Comparison of ENCODE assay signal across 12 mouse cellular contexts in genomic region chr12:104186041-104186581, GRCm38 (mm10). TPM values are rescaled to one million over a fixed set of nuclear protein-coding genes. Genes with fewer than 3 reads are reported as not detected.
DNase-seq lines count a peak whose midpoint lies in the region; ATAC-seq and TF ChIP-seq lines count a peak whose summit lies in the region.
"Had no signal": no experiment of that assay in that cellular context is flagged by ENCODE, and none has a peak within 500 bp of the region (broad histone marks: within the 10 kb centered on the region; RNA-seq: fewer than 3 reads in every experiment).

No protein-coding gene starts in this region.

- TF ChIP-seq CTCF in C2C12 (IDR thresholded peaks at IDR 0.05; ENCODE audit: control insufficient read depth, insufficient read depth, insufficient read length) = no peak
- TF ChIP-seq CTCF in hindbrain, postnatal 0 days (IDR thresholded peaks at IDR 0.05; ENCODE audit: low read depth) = no peak

- no peaks in the 10 kb centered on the region for H3K27me3 ChIP-seq in C2C12 (ENCODE audit: control insufficient read depth, insufficient read depth, insufficient read length)
- H3K27me3 ChIP-seq in embryonic facial prominence, embryonic 10.5 days (replicated peaks; ENCODE audit: low read depth, poor library complexity, severe bottlenecking) = no peaks in the 10 kb centered on the region
- H3K27me3 ChIP-seq in hindbrain, embryonic 14.5 days (ENCODE audit: control insufficient read depth, insufficient read depth, low read length) = no peaks in the 10 kb centered on the region
- H3K27me3 ChIP-seq in hindbrain, postnatal 0 days (ENCODE audit: insufficient read depth, low read length) = no peaks in the 10 kb centered on the region
- H3K27me3 ChIP-seq in kidney, embryonic 14.5 days (ENCODE audit: control insufficient read depth, insufficient read depth, low read length) = no peaks in the 10 kb centered on the region
- H3K27me3 ChIP-seq: neural tube, embryonic 12.5 days had no signal

- ATAC-seq in hindbrain, embryonic 14.5 days (ENCODE audit: low FRiP score) = no peak
- ATAC-seq in hindbrain, postnatal 0 days = no peak
- no peak for ATAC-seq in kidney, embryonic 14.5 days (ENCODE audit: low FRiP score, low TSS enrichment)

- H3K36me3 ChIP-seq in C2C12 (ENCODE audit: control insufficient read depth, insufficient read depth) = no peaks in the 10 kb centered on the region
- H3K36me3 ChIP-seq in embryonic facial prominence, embryonic 10.5 days (replicated peaks) = no peaks in the 10 kb centered on the region
- H3K36me3 ChIP-seq in hindbrain, embryonic 14.5 days (replicated peaks; ENCODE audit: control insufficient read depth, insufficient read depth) = no peaks in the 10 kb centered on the region
- no peaks in the 10 kb centered on the region for H3K36me3 ChIP-seq in hindbrain, postnatal 0 days (ENCODE audit: insufficient read depth, low read length)
- H3K36me3 ChIP-seq in kidney, embryonic 14.5 days (ENCODE audit: control insufficient read depth, insufficient read depth, low read length) = no peaks in the 10 kb centered on the region
- H3K36me3 ChIP-seq: G1E; neural tube, embryonic 12.5 days had no signal

- H3K79me3 ChIP-seq in C2C12 (ENCODE audit: low read depth) = no peaks in the 10 kb centered on the region

- no peak overlapping the region for H3K9ac ChIP-seq in hindbrain, embryonic 14.5 days
- no peak overlapping the region for H3K9ac ChIP-seq in hindbrain, postnatal 0 days (replicated peaks; ENCODE audit: low read length)
- no peak overlapping the region for H3K9ac ChIP-seq in kidney, embryonic 14.5 days (ENCODE audit: low read depth, low read length)
- H3K9ac ChIP-seq: neural tube, embryonic 12.5 days had no signal

- no peak overlapping the region for H3K27ac ChIP-seq in embryonic facial prominence, embryonic 10.5 days (replicated peaks)
- H3K27ac ChIP-seq in hindbrain, embryonic 14.5 days = no peak overlapping the region
- H3K27ac ChIP-seq in hindbrain, postnatal 0 days = no peak overlapping the region
- no peak overlapping the region for H3K27ac ChIP-seq in kidney, embryonic 14.5 days (ENCODE audit: low read depth, low read length)
- H3K27ac ChIP-seq: neural tube, embryonic 12.5 days had no signal

- H3K4me3 ChIP-seq in C2C12 (ENCODE audit: insufficient read depth, poor library complexity, severe bottlenecking) = no peak overlapping the region
- no peak overlapping the region for H3K4me3 ChIP-seq in embryonic facial prominence, embryonic 10.5 days
- no peak overlapping the region for H3K4me3 ChIP-seq in hindbrain, embryonic 14.5 days (replicated peaks; ENCODE audit: low read length)
- H3K4me3 ChIP-seq in hindbrain, postnatal 0 days (ENCODE audit: low read length) = no peak overlapping the region
- H3K4me3 ChIP-seq in kidney, embryonic 14.5 days (ENCODE audit: low read length) = no peak overlapping the region
- H3K4me3 ChIP-seq: neural tube, embryonic 12.5 days had no signal

- no peaks in the 10 kb centered on the region for H3K79me2 ChIP-seq in C2C12 (ENCODE audit: control insufficient read depth, insufficient read depth)

- intact Hi-C loops in heart, postnatal 10 days (cut with DNase I) = no loop called here
- intact Hi-C loops in heart, postnatal 25 days (cut with DNase I) = no loop called here

- 84% methylated on average over 3 of the region's 3 CpGs for WGBS in embryonic facial prominence, embryonic 10.5 days
- whole genome bisulfite sequencing in hindbrain, embryonic 14.5 days = 94% methylated on average over 3 of the region's 3 CpGs
- 78% methylated on average over 3 of the region's 3 CpGs for WGBS in hindbrain, postnatal 0 days
- WGBS in kidney, embryonic 14.5 days = 79% methylated on average over 3 of the region's 3 CpGs

- DNase-seq in heart, postnatal 10 days = peak; percentile 28
- no peak for DNase-seq in heart, postnatal 25 days (ENCODE audit: low spot score)
- DNase-seq in embryonic facial prominence, embryonic 10.5 days (ENCODE audit: low spot score) = peak; percentile 4
- peak; percentile 24 for DNase-seq in lung, postnatal 14 days
- DNase-seq in hindbrain, embryonic 14.5 days (ENCODE audit: low spot score) = no peak
- DNase-seq in hindbrain, postnatal 0 days (ENCODE audit: low spot score) = no peak

- no peaks in the 10 kb centered on the region for H3K4me1 ChIP-seq in embryonic facial prominence, embryonic 10.5 days
- H3K4me1 ChIP-seq in hindbrain, embryonic 14.5 days (replicated peaks; ENCODE audit: control insufficient read depth, insufficient read depth, low read length) = no peaks in the 10 kb centered on the region
- no peaks in the 10 kb centered on the region for H3K4me1 ChIP-seq in hindbrain, postnatal 0 days (ENCODE audit: insufficient read depth, low read length)
- no peaks in the 10 kb centered on the region for H3K4me1 ChIP-seq in kidney, embryonic 14.5 days (ENCODE audit: control insufficient read depth, insufficient read depth, low read length)
- H3K4me1 ChIP-seq: neural tube, embryonic 12.5 days had no signal

- no peak overlapping the region for H3ac ChIP-seq in C2C12 (ENCODE audit: control insufficient read depth, insufficient read length, low read depth)

- H3K9me3 ChIP-seq in embryonic facial prominence, embryonic 10.5 days = no peaks in the 10 kb centered on the region
- H3K9me3 ChIP-seq in hindbrain, embryonic 14.5 days (ENCODE audit: control insufficient read depth, low read length) = no peaks in the 10 kb centered on the region
- no peaks in the 10 kb centered on the region for H3K9me3 ChIP-seq in hindbrain, postnatal 0 days (ENCODE audit: low read length)
- H3K9me3 ChIP-seq in kidney, embryonic 14.5 days (ENCODE audit: control insufficient read depth, low read length) = no peaks in the 10 kb centered on the region
- H3K9me3 ChIP-seq: neural tube, embryonic 12.5 days had no signal

- no peak overlapping the region for H3K4me2 ChIP-seq in hindbrain, embryonic 14.5 days (replicated peaks)
- no peak overlapping the region for H3K4me2 ChIP-seq in hindbrain, postnatal 0 days (ENCODE audit: low read depth, low read length)
- no peak overlapping the region for H3K4me2 ChIP-seq in kidney, embryonic 14.5 days (replicated peaks; ENCODE audit: low read depth, low read length)
- H3K4me2 ChIP-seq: neural tube, embryonic 12.5 days had no signal

TF ChIP-seq in C2C12, 6 proteins besides CTCF, POLR2A, EP300 and RAD21:
- TF ChIP-seq MAX (IDR thresholded peaks at IDR 0.05) (no peak), USF1 (IDR thresholded peaks at IDR 0.05; ENCODE audit: low read depth) (peak; percentile 85)

RNA-seq across cellular contexts. Expression of gene Serpina3f, which starts 28.2 kb away (rescaled TPM):
- not detected for total RNA-seq in heart, postnatal 10 days (2021)
- total RNA-seq in heart, postnatal 25 days (2021) = under 1 TPM in 1 of 2 experiments, not detected in 1; 0.14 TPM
- polyA plus RNA-seq in C2C12 (2012; fragmentation: generic; extraction: Trizol) = not detected
- polyA plus RNA-seq in embryonic facial prominence, embryonic 10.5 days (2016; fragmentation: Nextera tagmentation; extraction: Ambion mirVana) = 0.11 and 0.14 TPM in 2 replicates
- polyA plus RNA-seq in hindbrain, embryonic 14.5 days (2014; fragmentation: Nextera tagmentation; extraction: Ambion mirVana) = 0.13 and 0.19 TPM in 2 replicates
- total RNA-seq in hindbrain, postnatal 0 days (2014; rRNA removed) = 0.43 TPM in 1 of 2 replicates, not detected in the other
- 0.09 TPM in 2 replicates for polyA plus RNA-seq in hindbrain, postnatal 0 days (2015; fragmentation: Nextera tagmentation; extraction: Ambion mirVana)
- not detected in 2 replicates for polyA plus RNA-seq in kidney, embryonic 14.5 days (2014; fragmentation: Nextera tagmentation; extraction: Ambion mirVana)
- polyA plus RNA-seq: G1E; neural tube, embryonic 12.5 days had no signal

RNA-seq across cellular contexts. Expression of gene Serpina3c, which starts 32.4 kb away (rescaled TPM):
- total RNA-seq in heart, postnatal 10 days (2021) = under 1 TPM; 0.22 to 0.45 TPM
- total RNA-seq in heart, postnatal 25 days (2021) = 1 to 10 TPM in 1 of 2 experiments, under 1 TPM in 1; 0.57 to 1.0 TPM
- not detected for polyA plus RNA-seq in C2C12 (2012; fragmentation: generic; extraction: Trizol)
- polyA plus RNA-seq in embryonic facial prominence, embryonic 10.5 days (2016; fragmentation: Nextera tagmentation; extraction: Ambion mirVana) = not detected in 2 replicates
- polyA plus RNA-seq in hindbrain, embryonic 14.5 days (2014; fragmentation: Nextera tagmentation; extraction: Ambion mirVana) = not detected in 2 replicates
- not detected in 2 replicates for total RNA-seq in hindbrain, postnatal 0 days (2014; rRNA removed)
- 0.08 and 0.09 TPM in 2 replicates for polyA plus RNA-seq in hindbrain, postnatal 0 days (2015; fragmentation: Nextera tagmentation; extraction: Ambion mirVana)
- not detected in 2 replicates for polyA plus RNA-seq in kidney, embryonic 14.5 days (2014; fragmentation: Nextera tagmentation; extraction: Ambion mirVana)
- polyA plus RNA-seq: G1E; neural tube, embryonic 12.5 days had no signal

RNA-seq across cellular contexts. Expression of gene Serpina3g, which starts 49.9 kb away (rescaled TPM):
- total RNA-seq in heart, postnatal 10 days (2021) = 1 to 10 TPM in 1 of 2 experiments, under 1 TPM in 1; 0.62 to 1.1 TPM
- total RNA-seq in heart, postnatal 25 days (2021) = 1 to 10 TPM in 1 of 2 experiments, under 1 TPM in 1; 0.57 to 1.1 TPM
- polyA plus RNA-seq in C2C12 (2012; fragmentation: generic; extraction: Trizol) = 0.14 TPM
- polyA plus RNA-seq in embryonic facial prominence, embryonic 10.5 days (2016; fragmentation: Nextera tagmentation; extraction: Ambion mirVana) = 0.08 and 0.24 TPM in 2 replicates
- polyA plus RNA-seq in hindbrain, embryonic 14.5 days (2014; fragmentation: Nextera tagmentation; extraction: Ambion mirVana) = 0.67 and 1.1 TPM in 2 replicates
- total RNA-seq in hindbrain, postnatal 0 days (2014; rRNA removed) = 0.68 and 0.78 TPM in 2 replicates
- polyA plus RNA-seq in hindbrain, postnatal 0 days (2015; fragmentation: Nextera tagmentation; extraction: Ambion mirVana) = 1.1 and 1.7 TPM in 2 replicates
- 6.2 and 7.1 TPM in 2 replicates for polyA plus RNA-seq in kidney, embryonic 14.5 days (2014; fragmentation: Nextera tagmentation; extraction: Ambion mirVana)
- polyA plus RNA-seq: G1E had no signal

RNA-seq across cellular contexts. Expression of gene Serpina3b, which starts 58.3 kb away (rescaled TPM):
- not detected for total RNA-seq in heart, postnatal 10 days (2021)
- not detected for total RNA-seq in heart, postnatal 25 days (2021)
- not detected for polyA plus RNA-seq in C2C12 (2012; fragmentation: generic; extraction: Trizol)
- not detected in 2 replicates for polyA plus RNA-seq in embryonic facial prominence, embryonic 10.5 days (2016; fragmentation: Nextera tagmentation; extraction: Ambion mirVana)
- 0.09 TPM in 1 of 2 replicates, not detected in the other for polyA plus RNA-seq in hindbrain, embryonic 14.5 days (2014; fragmentation: Nextera tagmentation; extraction: Ambion mirVana)
- total RNA-seq in hindbrain, postnatal 0 days (2014; rRNA removed) = not detected in 2 replicates
- not detected in 2 replicates for polyA plus RNA-seq in hindbrain, postnatal 0 days (2015; fragmentation: Nextera tagmentation; extraction: Ambion mirVana)
- not detected in 2 replicates for polyA plus RNA-seq in kidney, embryonic 14.5 days (2014; fragmentation: Nextera tagmentation; extraction: Ambion mirVana)
- total RNA-seq: heart, postnatal 14 days had no signal
- polyA plus RNA-seq: G1E; large intestine, adult 2 months; neural tube, embryonic 12.5 days had no signal

Comparison
In these comparisons a context has a peak if more than half of its experiments do, and no peak if none do; other contexts are left out.
1. DNase-seq: peak in heart, postnatal 10 days (2 of 2), embryonic facial prominence, embryonic 10.5 days (single experiment) and lung, postnatal 14 days (single experiment); none in heart, postnatal 25 days (single experiment), hindbrain, embryonic 14.5 days (single experiment) and hindbrain, postnatal 0 days (single experiment).